Mouse (Mus musculus): Measurements from ENCODE around the gene Hipk2. TPM values are rescaled to one million over a fixed set of nuclear protein-coding genes. Genes with fewer than 3 reads are reported as not detected.

Gene Hipk2
- polyA plus RNA-seq, 1 experiment from 2014 or later: 12.0 TPM

GRCm38 (mm10) chr6:38921095-38921809, 45.3 kb upstream of the Hipk2 start:
- Histone ChIP-seq H3K27ac (ENCODE audit: low read depth, low read length) (no peak overlapping the region; the same call in 1 of the 2 replicates), H3K4me1 (replicated peaks; ENCODE audit: control insufficient read depth, insufficient read depth, low read length) (peaks cover 9% of the 10 kb centered on the region; the same call in 1 of the 2 replicates), H3K4me3 (ENCODE audit: low read depth, low read length) (no peak overlapping the region), H3K27me3 (replicated peaks; ENCODE audit: control insufficient read depth, insufficient read depth, low read length) (no peaks in the 10 kb centered on the region), H3K9ac (ENCODE audit: low read depth, low read length) (no peak overlapping the region), H3K36me3 (ENCODE audit: control insufficient read depth, insufficient read depth) (no peaks in the 10 kb centered on the region), H3K4me2 (replicated peaks; ENCODE audit: low read depth) (peak overlapping the region; percentile 50), H3K9me3 (ENCODE audit: control insufficient read depth) (no peaks in the 10 kb centered on the region)
- 34% methylated on average over 17 of the region's 17 CpGs for WGBS
- ATAC-seq: peak; percentile 73
- no peak for TF ChIP-seq CTCF (IDR thresholded peaks at IDR 0.05; ENCODE audit: low read depth)

- no peak for TF ChIP-seq CTCF (IDR thresholded peaks at IDR 0.05; ENCODE audit: low read depth)
- 66% methylated on average over 6 of the region's 6 CpGs for WGBS
- Histone ChIP-seq H3K4me1 (replicated peaks; ENCODE audit: control insufficient read depth, insufficient read depth, low read length) (peaks cover 9% of the 10 kb centered on the region; the same call in 1 of the 2 replicates), H3K9ac (ENCODE audit: low read depth, low read length) (no peak overlapping the region), H3K36me3 (ENCODE audit: control insufficient read depth, insufficient read depth) (no peaks in the 10 kb centered on the region), H3K27ac (ENCODE audit: low read depth, low read length) (no peak overlapping the region), H3K4me2 (replicated peaks; ENCODE audit: low read depth) (0 out of 2 replicates have a peak overlapping the region, but pooled peaks have one; percentile 13), H3K27me3 (replicated peaks; ENCODE audit: control insufficient read depth, insufficient read depth, low read length) (no peaks in the 10 kb centered on the region), H3K4me3 (ENCODE audit: low read depth, low read length) (no peak overlapping the region), H3K9me3 (ENCODE audit: control insufficient read depth) (no peaks in the 10 kb centered on the region)
- no peak for ATAC-seq
These were observed 44.2 kb upstream of the Hipk2 start for GRCm38 (mm10) chr6:38920141-38920540.

- no peaks in the 10 kb centered on the region for H3K9me3 ChIP-seq (ENCODE audit: control insufficient read depth)
- 0 out of 2 replicates have a peak overlapping the region, but pooled peaks have one; percentile 13 for H3K4me2 ChIP-seq (replicated peaks; ENCODE audit: low read depth)
- no peak overlapping the region for H3K27ac ChIP-seq (ENCODE audit: low read depth, low read length)
- WGBS: 40% methylated on average over 14 of the region's 14 CpGs
- no peak overlapping the region for H3K4me3 ChIP-seq (ENCODE audit: low read depth, low read length)
- no peaks in the 10 kb centered on the region for H3K27me3 ChIP-seq (replicated peaks; ENCODE audit: control insufficient read depth, insufficient read depth, low read length)
- H3K36me3 ChIP-seq (ENCODE audit: control insufficient read depth, insufficient read depth): no peaks in the 10 kb centered on the region
- no peak for ATAC-seq
- no peak overlapping the region for H3K9ac ChIP-seq (ENCODE audit: low read depth, low read length)
- peaks cover 9% of the 10 kb centered on the region; the same call in 1 of the 2 replicates for H3K4me1 ChIP-seq (replicated peaks; ENCODE audit: control insufficient read depth, insufficient read depth, low read length)
- TF ChIP-seq CTCF (IDR thresholded peaks at IDR 0.05; ENCODE audit: low read depth): no peak
These were observed 43.3 kb upstream of the Hipk2 start for GRCm38 (mm10) chr6:38919135-38919740.

GRCm38 (mm10) chr6:38918728-38919127, 42.8 kb upstream of the Hipk2 start:
- no peak overlapping the region for H3K9ac ChIP-seq (ENCODE audit: low read depth, low read length)
- H3K4me2 ChIP-seq (replicated peaks; ENCODE audit: low read depth): no peak overlapping the region
- no peak overlapping the region for H3K4me3 ChIP-seq (ENCODE audit: low read depth, low read length)

GRCm38 (mm10) chr6:38917415-38917814, 41.5 kb upstream of the Hipk2 start:
- peaks cover 6% of the 10 kb centered on the region; the same call in 1 of the 2 replicates for H3K4me1 ChIP-seq (replicated peaks; ENCODE audit: control insufficient read depth, insufficient read depth, low read length)
- no peak for TF ChIP-seq CTCF (IDR thresholded peaks at IDR 0.05; ENCODE audit: low read depth)
- no peak overlapping the region for H3K4me3 ChIP-seq (ENCODE audit: low read depth, low read length)
- H3K9me3 ChIP-seq (ENCODE audit: control insufficient read depth): no peaks in the 10 kb centered on the region
- H3K27ac ChIP-seq (ENCODE audit: low read depth, low read length): no peak overlapping the region
- no peaks in the 10 kb centered on the region for H3K36me3 ChIP-seq (ENCODE audit: control insufficient read depth, insufficient read depth)
- H3K9ac ChIP-seq (ENCODE audit: low read depth, low read length): no peak overlapping the region
- WGBS: 38% methylated on average over 3 of the region's 3 CpGs
- H3K27me3 ChIP-seq (replicated peaks; ENCODE audit: control insufficient read depth, insufficient read depth, low read length): no peaks in the 10 kb centered on the region
- no peak for ATAC-seq
- no peak overlapping the region for H3K4me2 ChIP-seq (replicated peaks; ENCODE audit: low read depth)

More at GRCm38 (mm10) chr6:38918728-38919127, 42.8 kb upstream of the Hipk2 start:
- Histone ChIP-seq H3K9me3 (ENCODE audit: control insufficient read depth) (no peaks in the 10 kb centered on the region), H3K27me3 (replicated peaks; ENCODE audit: control insufficient read depth, insufficient read depth, low read length) (no peaks in the 10 kb centered on the region), H3K4me1 (replicated peaks; ENCODE audit: control insufficient read depth, insufficient read depth, low read length) (peaks cover 9% of the 10 kb centered on the region; the same call in 1 of the 2 replicates), H3K36me3 (ENCODE audit: control insufficient read depth, insufficient read depth) (no peaks in the 10 kb centered on the region), H3K27ac (ENCODE audit: low read depth, low read length) (no peak overlapping the region; the same call in 1 of the 2 replicates)
- TF ChIP-seq CTCF (IDR thresholded peaks at IDR 0.05; ENCODE audit: low read depth): no peak
- ATAC-seq: no peak
- 45% methylated on average over 4 of the region's 4 CpGs for WGBS

- no peaks in the 10 kb centered on the region for H3K27me3 ChIP-seq (replicated peaks; ENCODE audit: control insufficient read depth, insufficient read depth, low read length)
- H3K9me3 ChIP-seq (ENCODE audit: control insufficient read depth): no peaks in the 10 kb centered on the region
- no peaks in the 10 kb centered on the region for H3K36me3 ChIP-seq (ENCODE audit: control insufficient read depth, insufficient read depth)
- ATAC-seq: no peak
- H3K4me2 ChIP-seq (replicated peaks; ENCODE audit: low read depth): no peak overlapping the region
- H3K27ac ChIP-seq (ENCODE audit: low read depth, low read length): no peak overlapping the region
- no peak for TF ChIP-seq CTCF (IDR thresholded peaks at IDR 0.05; ENCODE audit: low read depth)
- no peak overlapping the region for H3K4me3 ChIP-seq (ENCODE audit: low read depth, low read length)
- no peak overlapping the region for H3K9ac ChIP-seq (ENCODE audit: low read depth, low read length)
- H3K4me1 ChIP-seq (replicated peaks; ENCODE audit: control insufficient read depth, insufficient read depth, low read length): peaks cover 6% of the 10 kb centered on the region; the same call in 1 of the 2 replicates
- 36% methylated on average over 4 of the region's 4 CpGs for WGBS
These were observed 40.6 kb upstream of the Hipk2 start for GRCm38 (mm10) chr6:38916571-38916970.

All from intestine, postnatal 0 days (tissue).